Mouse (Mus musculus): ENCODE measurements around the gene Tmem107. TPM values are rescaled to one million over a fixed set of nuclear protein-coding genes. Genes with fewer than 3 reads are reported as not detected.

Tmem107 gene
- polyA plus RNA-seq, 1 experiment from 2014 or later, result 43.5 TPM

- H3K4me1 ChIP-seq (ENCODE audit: control insufficient read depth, insufficient read depth, low read length), result no peaks in the 10 kb centered on the region
- H3K27me3 ChIP-seq (ENCODE audit: control insufficient read depth, insufficient read depth, low read length), result no peaks in the 10 kb centered on the region
- H3K9me3 ChIP-seq (ENCODE audit: control insufficient read depth, low read length), result no peaks in the 10 kb centered on the region
- no peak overlapping the region for H3K4me3 ChIP-seq (ENCODE audit: low read depth, low read length)
- no peak overlapping the region for H3K27ac ChIP-seq (ENCODE audit: low read depth, low read length)
- no peak overlapping the region for H3K9ac ChIP-seq (ENCODE audit: low read length)
- 71% methylated on average over 2 of the region's 2 CpGs for WGBS
- DNase-seq (ENCODE audit: low spot score), result no peak
- ATAC-seq (ENCODE audit: insufficient read depth, low FRiP score, low TSS enrichment), result no peak
- peaks cover 18% of the 10 kb centered on the region for H3K36me3 ChIP-seq (ENCODE audit: control insufficient read depth, insufficient read depth, low read length)
- no peak overlapping the region for H3K4me2 ChIP-seq (ENCODE audit: low read depth)
Measured at GRCm38 (mm10) chr11:69052824-69053421, 17.7 kb upstream of the Tmem107 start.

DNA sequence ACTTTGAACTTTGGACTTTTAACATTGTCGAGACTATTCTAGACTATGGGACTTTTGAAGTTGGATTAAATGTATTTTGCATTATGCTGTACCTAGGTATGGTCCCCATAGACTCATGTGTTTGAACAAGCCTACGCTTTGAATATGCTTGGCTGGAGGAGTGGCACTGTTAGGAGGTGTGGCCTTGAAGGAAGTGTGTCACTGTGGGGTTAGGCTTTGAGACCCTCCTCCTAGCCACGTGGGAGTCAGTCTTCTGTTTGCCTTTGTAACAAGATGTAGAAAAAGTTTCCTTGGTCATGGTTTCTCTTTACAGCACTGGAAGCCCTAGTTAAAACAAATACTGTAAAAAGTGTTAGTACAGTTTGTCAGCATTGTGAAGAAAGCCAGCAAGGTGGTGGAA, 16.8 kb upstream of the Tmem107 start:
- Histone ChIP-seq H3K4me3 (ENCODE audit: low read depth, low read length) (no peak overlapping the region), H3K4me1 (ENCODE audit: control insufficient read depth, insufficient read depth, low read length) (peaks cover 7% of the 10 kb centered on the region), H3K36me3 (ENCODE audit: control insufficient read depth, insufficient read depth, low read length) (peaks cover 9% of the 10 kb centered on the region), H3K4me2 (ENCODE audit: low read depth) (no peak overlapping the region), H3K27ac (ENCODE audit: low read depth, low read length) (no peak overlapping the region), H3K9me3 (ENCODE audit: control insufficient read depth, low read length) (no peaks in the 10 kb centered on the region), H3K27me3 (ENCODE audit: control insufficient read depth, insufficient read depth, low read length) (no peaks in the 10 kb centered on the region), H3K9ac (ENCODE audit: low read length) (no peak overlapping the region)
- DNase-seq (ENCODE audit: low spot score) (no peak), ATAC-seq (ENCODE audit: insufficient read depth, low FRiP score, low TSS enrichment) (no peak)
- 83% methylated on average over 3 of the region's 3 CpGs for WGBS

DNA sequence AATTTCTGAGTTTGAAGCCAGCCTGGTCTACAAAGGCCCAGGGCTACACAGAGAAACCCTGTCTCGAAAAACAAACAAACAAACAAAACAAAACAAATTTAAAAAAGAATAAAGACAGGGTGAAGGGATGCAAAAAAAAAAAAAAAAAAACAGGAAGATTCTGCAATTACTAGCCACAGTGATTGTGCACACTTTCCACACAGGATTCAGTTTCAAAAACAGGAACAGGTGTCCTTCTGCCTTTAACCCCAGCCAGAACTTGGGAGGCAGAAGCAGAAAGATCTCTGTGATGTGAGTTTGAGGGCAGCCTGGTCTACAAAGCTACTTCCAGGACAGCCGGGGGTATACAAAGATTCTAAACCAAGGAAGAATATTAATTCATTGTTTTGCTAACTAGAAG, 12.3 kb upstream of the Tmem107 start:
- 0 out of 2 replicates have a peak overlapping the region, but pooled peaks have one; percentile 77 for H3K27ac ChIP-seq (ENCODE audit: low read depth, low read length)
- peak overlapping the region; percentile 69 for H3K4me3 ChIP-seq (ENCODE audit: low read depth, low read length)
- DNase-seq (ENCODE audit: low spot score), result no peak
- H3K4me2 ChIP-seq (ENCODE audit: low read depth), result peak overlapping the region; percentile 98
- H3K9ac ChIP-seq (ENCODE audit: low read length), result no peak overlapping the region; the same call in 1 of the 2 replicates
- ATAC-seq (ENCODE audit: insufficient read depth, low FRiP score, low TSS enrichment), result no peak
- WGBS, result 79% methylated on average over 2 of the region's 2 CpGs
- H3K4me1 ChIP-seq (ENCODE audit: control insufficient read depth, insufficient read depth, low read length), result peaks cover 22% of the 10 kb centered on the region
- no peaks in the 10 kb centered on the region for H3K36me3 ChIP-seq (ENCODE audit: control insufficient read depth, insufficient read depth, low read length)
- no peaks in the 10 kb centered on the region for H3K9me3 ChIP-seq (ENCODE audit: control insufficient read depth, low read length)
- H3K27me3 ChIP-seq (ENCODE audit: control insufficient read depth, insufficient read depth, low read length), result no peaks in the 10 kb centered on the region

DNA sequence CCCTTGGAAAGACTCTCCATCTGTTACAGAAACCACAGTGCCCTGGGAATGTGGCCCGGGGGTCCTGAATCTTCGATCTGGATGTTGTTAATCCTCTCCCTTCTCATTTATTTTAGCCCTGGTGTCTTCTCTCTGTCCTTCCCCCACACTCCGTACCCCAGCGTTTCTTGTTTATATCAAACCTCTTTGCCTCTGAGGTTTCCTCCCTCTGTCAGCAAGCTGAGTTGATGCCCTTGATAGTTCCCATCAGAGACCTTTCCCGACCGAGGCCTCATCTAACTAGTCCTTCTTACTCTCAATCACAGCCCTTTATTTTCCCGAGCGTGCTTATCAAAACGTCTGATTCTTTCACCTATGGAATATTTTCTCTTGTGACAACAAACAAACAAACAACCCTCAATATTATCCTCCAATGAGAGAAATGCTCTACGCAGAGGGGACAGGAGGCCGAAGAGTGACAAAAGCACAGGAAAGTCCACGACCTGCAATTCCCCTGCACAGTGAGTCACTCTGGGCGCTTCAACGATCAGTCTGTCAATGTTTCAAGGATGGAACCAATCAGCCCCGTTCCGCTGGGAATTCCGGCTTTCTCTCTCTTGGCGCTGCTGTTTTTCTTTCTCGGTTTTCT, 11.8 kb upstream of the Tmem107 start:
- Histone ChIP-seq H3K36me3 (ENCODE audit: control insufficient read depth, insufficient read depth, low read length) (no peaks in the 10 kb centered on the region), H3K4me2 (ENCODE audit: low read depth) (peak overlapping the region; percentile 98), H3K27me3 (ENCODE audit: control insufficient read depth, insufficient read depth, low read length) (no peaks in the 10 kb centered on the region), H3K27ac (ENCODE audit: low read depth, low read length) (peak overlapping the region; percentile 77), H3K4me3 (ENCODE audit: low read depth, low read length) (peak overlapping the region; percentile 69), H3K4me1 (ENCODE audit: control insufficient read depth, insufficient read depth, low read length) (peaks cover 22% of the 10 kb centered on the region), H3K9me3 (ENCODE audit: control insufficient read depth, low read length) (no peaks in the 10 kb centered on the region), H3K9ac (ENCODE audit: low read length) (peak overlapping the region; percentile 57)
- ATAC-seq (ENCODE audit: insufficient read depth, low FRiP score, low TSS enrichment) (peak; percentile 3; the same call in 1 of the 2 replicates), DNase-seq (ENCODE audit: low spot score) (no peak)
- 3% methylated on average over 19 of the region's 19 CpGs for WGBS

DNA sequence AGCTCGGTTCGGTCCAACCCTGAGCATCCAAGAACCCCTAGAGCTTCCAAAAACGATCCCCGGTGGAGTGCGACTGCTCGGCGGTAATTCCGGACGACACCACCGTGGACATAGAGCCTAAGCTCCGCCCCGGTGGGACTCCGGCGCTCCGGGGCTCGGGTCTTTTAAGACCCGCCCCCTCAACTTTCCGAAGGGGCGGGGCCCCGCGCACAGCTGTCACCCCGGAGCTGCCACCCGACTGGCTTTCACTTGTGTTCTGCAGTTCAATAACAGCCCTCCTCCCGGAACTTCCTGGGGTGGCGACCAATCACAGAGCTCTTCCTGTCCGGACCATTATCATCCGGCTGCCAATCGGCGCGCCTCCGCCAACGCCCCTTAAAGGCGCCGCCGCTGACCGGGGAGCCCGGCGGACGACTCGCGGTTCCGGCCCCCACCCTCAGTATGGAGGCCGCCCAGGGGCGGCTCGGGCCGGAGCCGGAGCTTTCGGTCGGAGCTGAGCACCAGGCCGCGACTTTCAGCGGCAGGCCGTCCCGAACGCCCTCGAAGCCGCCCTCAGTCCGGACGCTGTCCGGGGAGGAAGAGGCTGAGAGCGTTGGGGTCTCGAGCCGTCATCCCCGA, 11.1 kb upstream of the Tmem107 start, which contains the start of gene Borcs6:
Borcs6 (plus strand) TSS at position 361 of the 618 bp plus-strand sequence.
- Histone ChIP-seq H3K9ac (ENCODE audit: low read length) (peak within 1 kb of the TSS; percentile 67), H3K9me3 (ENCODE audit: control insufficient read depth, low read length) (no peaks in the 10 kb centered on the region), H3K27me3 (ENCODE audit: control insufficient read depth, insufficient read depth, low read length) (no peaks in the 10 kb centered on the region), H3K4me2 (ENCODE audit: low read depth) (peak within 1 kb of the TSS; percentile 98), H3K36me3 (ENCODE audit: control insufficient read depth, insufficient read depth, low read length) (no peaks in the 10 kb centered on the region), H3K27ac (ENCODE audit: low read depth, low read length) (peak within 1 kb of the TSS; percentile 77), H3K4me1 (ENCODE audit: control insufficient read depth, insufficient read depth, low read length) (peaks cover 26% of the 10 kb centered on the region), H3K4me3 (ENCODE audit: low read depth, low read length) (peak within 1 kb of the TSS; percentile 69)
- DNase-seq (ENCODE audit: low spot score) (peak; percentile 97), ATAC-seq (ENCODE audit: insufficient read depth, low FRiP score, low TSS enrichment) (peak; percentile 84)
- WGBS, result under 1% methylated on average over 58 of the region's 64 CpGs

- Histone ChIP-seq H3K36me3 (ENCODE audit: control insufficient read depth, insufficient read depth, low read length) (no peaks in the 10 kb centered on the region), H3K4me3 (ENCODE audit: low read depth, low read length) (peak overlapping the region; percentile 69), H3K4me1 (ENCODE audit: control insufficient read depth, insufficient read depth, low read length) (peaks cover 26% of the 10 kb centered on the region), H3K27me3 (ENCODE audit: control insufficient read depth, insufficient read depth, low read length) (no peaks in the 10 kb centered on the region), H3K9ac (ENCODE audit: low read length) (peak overlapping the region; percentile 67), H3K4me2 (ENCODE audit: low read depth) (peak overlapping the region; percentile 98), H3K27ac (ENCODE audit: low read depth, low read length) (peak overlapping the region; percentile 71), H3K9me3 (ENCODE audit: control insufficient read depth, low read length) (no peaks in the 10 kb centered on the region)
- DNase-seq (ENCODE audit: low spot score) (no peak), ATAC-seq (ENCODE audit: insufficient read depth, low FRiP score, low TSS enrichment) (peak; percentile 3; the same call in 1 of the 2 replicates)
- 0% methylated on average over 42 of the region's 49 CpGs for WGBS
Measured at GRCm38 (mm10) chr11:69059975-69060411, 10.6 kb upstream of the Tmem107 start.

GRCm38 (mm10) chr11:69060448-69061254, 10.0 kb upstream of the Tmem107 start:
- no peaks in the 10 kb centered on the region for H3K9me3 ChIP-seq (ENCODE audit: control insufficient read depth, low read length)
- peak overlapping the region; percentile 69 for H3K4me3 ChIP-seq (ENCODE audit: low read depth, low read length)
- no peaks in the 10 kb centered on the region for H3K36me3 ChIP-seq (ENCODE audit: control insufficient read depth, insufficient read depth, low read length)
- WGBS, result under 1% methylated on average over 40 of the region's 40 CpGs
- ATAC-seq (ENCODE audit: insufficient read depth, low FRiP score, low TSS enrichment) (no peak; the same call in 1 of the 2 replicates), DNase-seq (ENCODE audit: low spot score) (peak; percentile 41)
- no peaks in the 10 kb centered on the region for H3K27me3 ChIP-seq (ENCODE audit: control insufficient read depth, insufficient read depth, low read length)
- H3K4me2 ChIP-seq (ENCODE audit: low read depth), result peak overlapping the region; percentile 98
- H3K27ac ChIP-seq (ENCODE audit: low read depth, low read length), result peak overlapping the region; percentile 71; the same call in 1 of the 2 replicates
- peak overlapping the region; percentile 67 for H3K9ac ChIP-seq (ENCODE audit: low read length)
- peaks cover 26% of the 10 kb centered on the region for H3K4me1 ChIP-seq (ENCODE audit: control insufficient read depth, insufficient read depth, low read length)

DNA sequence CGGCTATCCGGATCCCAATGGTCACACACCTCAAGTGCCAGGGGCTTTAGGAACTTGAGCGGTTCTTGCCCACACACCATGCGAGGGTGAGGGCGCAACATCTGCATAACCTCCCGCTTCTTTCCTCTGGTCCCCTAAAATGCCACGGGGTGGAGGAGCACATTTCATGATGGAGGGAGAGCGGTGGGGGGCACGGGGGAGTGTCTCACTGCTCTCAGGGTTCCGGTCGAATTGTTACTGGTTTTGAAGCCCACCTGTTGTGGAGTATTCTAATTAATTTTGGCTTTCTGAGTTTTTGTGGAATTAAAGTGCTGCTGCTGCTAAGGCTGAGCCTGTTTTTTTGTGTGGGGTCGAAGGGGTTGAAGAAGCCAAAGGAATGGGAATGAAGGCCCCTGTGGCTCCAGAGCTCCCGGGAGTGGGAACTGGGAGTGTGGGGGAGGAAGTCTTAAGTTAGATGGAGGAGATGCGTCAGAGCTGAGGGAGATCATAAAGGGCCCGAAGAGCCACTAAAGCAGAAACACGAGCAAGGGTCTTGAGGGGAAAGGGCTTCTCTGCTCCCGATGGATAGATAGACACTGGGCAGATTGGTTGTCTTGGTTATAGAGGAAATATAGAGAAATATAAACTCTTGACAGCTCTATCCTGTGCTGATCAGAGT, 9.2 kb upstream of the Tmem107 start:
- no peak for DNase-seq (ENCODE audit: low spot score)
- 4% methylated on average over 17 of the region's 17 CpGs for WGBS
- Histone ChIP-seq H3K27ac (ENCODE audit: low read depth, low read length) (no peak overlapping the region), H3K27me3 (ENCODE audit: control insufficient read depth, insufficient read depth, low read length) (no peaks in the 10 kb centered on the region), H3K4me2 (ENCODE audit: low read depth) (peak overlapping the region; percentile 98), H3K4me1 (ENCODE audit: control insufficient read depth, insufficient read depth, low read length) (peaks cover 31% of the 10 kb centered on the region), H3K9me3 (ENCODE audit: control insufficient read depth, low read length) (no peaks in the 10 kb centered on the region), H3K9ac (ENCODE audit: low read length) (no peak overlapping the region), H3K4me3 (ENCODE audit: low read depth, low read length) (peak overlapping the region; percentile 69), H3K36me3 (ENCODE audit: control insufficient read depth, insufficient read depth, low read length) (no peaks in the 10 kb centered on the region)
- no peak for ATAC-seq (ENCODE audit: insufficient read depth, low FRiP score, low TSS enrichment)
